ENCODE assay signal across 8 mouse cellular contexts in the genomic region with DNA sequence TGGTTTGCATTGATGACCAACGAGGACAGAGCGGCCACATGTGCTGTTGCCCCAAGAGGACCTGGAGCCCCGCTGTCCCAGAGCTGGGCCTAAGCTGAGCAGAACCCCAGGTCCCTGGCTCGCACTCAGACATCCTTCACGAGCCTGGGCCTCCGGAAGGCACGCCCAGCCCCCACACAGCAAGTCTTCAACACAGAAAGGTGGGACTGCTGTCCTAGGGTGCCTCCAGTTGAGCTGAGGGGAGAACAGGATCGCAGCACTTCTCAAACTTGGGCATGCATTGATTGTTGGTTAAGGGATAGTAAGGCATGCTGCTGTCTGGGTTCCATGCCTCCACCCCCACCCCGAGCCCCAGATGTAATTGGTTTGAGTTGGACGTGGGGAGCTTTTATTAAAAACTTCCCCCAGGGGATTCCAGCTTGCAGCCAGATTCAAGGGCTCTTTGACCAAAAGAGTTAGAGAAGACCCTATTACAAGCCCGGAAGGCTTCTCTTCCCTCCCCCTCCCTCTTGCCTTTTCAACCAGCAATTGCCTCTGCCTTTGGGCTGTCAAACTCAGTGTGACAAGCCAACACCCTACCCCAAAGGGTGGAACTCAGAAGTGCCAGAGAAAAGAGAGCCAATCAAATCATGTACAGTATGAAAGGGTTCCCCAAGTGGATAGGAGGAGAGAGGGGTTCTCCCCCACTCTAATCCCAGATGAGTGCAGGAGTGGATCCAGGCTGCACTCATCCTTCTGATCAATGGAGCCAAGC. TPM values are rescaled to one million over a fixed set of nuclear protein-coding genes. Genes with fewer than 3 reads are reported as not detected.
DNase-seq lines count a peak whose midpoint lies in the region; ATAC-seq and TF ChIP-seq lines count a peak whose summit lies in the region.

No protein-coding gene starts in this region.

- H3K27me3 ChIP-seq in Patski: no peaks in the 10 kb centered on the region
- no peaks in the 10 kb centered on the region for H3K27me3 ChIP-seq in hindbrain, embryonic 13.5 days

- POLR2A ChIA-PET in Patski (lab: Charles Lee): interaction anchor here (0.5 to 2.0 kb wide), 10 partner anchors 15 to 193 kb away, joined by 3 to 10 read pairs (median 5); no protein-coding TSS in a partner anchor

- H3K4me1 ChIP-seq in hindbrain, embryonic 13.5 days (replicated peaks): peaks cover 35% of the 10 kb centered on the region

- H3K9ac ChIP-seq in hindbrain, embryonic 13.5 days: peak overlapping the region; percentile 78

- H3K4me3 ChIP-seq in left cerebral cortex, adult 2 months: peak overlapping the region; percentile 80
- peak overlapping the region; percentile 52 for H3K4me3 ChIP-seq in hindbrain, embryonic 13.5 days

- H3K4me2 ChIP-seq in hindbrain, embryonic 13.5 days: peak overlapping the region; percentile 82

- under 1% methylated on average over 11 of the region's 11 CpGs for WGBS in hindbrain, embryonic 13.5 days

- ATAC-seq in Patski: peak; percentile 58
- ATAC-seq in hindbrain, embryonic 13.5 days (ENCODE audit: low FRiP score): peak; percentile 82
- peak; percentile 50 for ATAC-seq in megakaryocyte, adult 5-6 weeks (ENCODE audit: poor library complexity, severe bottlenecking)

- in situ Hi-C loops in Patski (cut with MboI; ENCODE audit: low pct_unique_long_range_greater_than_20kb): loop anchor here (10.0 kb wide), 1 partner anchor 196 kb away; no protein-coding TSS in a partner anchor

- H3K9me3 ChIP-seq in hindbrain, embryonic 13.5 days: no peaks in the 10 kb centered on the region

- intact Hi-C loops in left cerebral cortex, adult 2 months (cut with DNase I): loop anchor here (1.0 to 2.0 kb wide), 5 partner anchors 40 to 190 kb away; no protein-coding TSS in a partner anchor

- peak overlapping the region; percentile 93 for H3K27ac ChIP-seq in left cerebral cortex, adult 2 months
- peak overlapping the region; percentile 84 for H3K27ac ChIP-seq in hindbrain, embryonic 13.5 days

- DNase-seq in left cerebral cortex, adult 2 months (ENCODE audit: extremely low spot score in 1 of 2, low spot score in 2 of 2): no peak
- no peak for DNase-seq in left cerebral cortex, adult 11 months (ENCODE audit: low spot score)
- no peak for DNase-seq in Patski (ENCODE audit: low read depth, low spot score)
- DNase-seq in embryo, embryonic 11.5 days (ENCODE audit: low read depth, low spot score): peak; percentile 20
- DNase-seq in spleen, postnatal 4 days (ENCODE audit: low spot score in 2 of 2): no peak
- no peak for DNase-seq in urinary bladder, postnatal 25 days (ENCODE audit: low spot score)

- CTCF ChIA-PET in Patski (lab: Charles Lee): interaction anchor here (0.8 to 6.7 kb wide), 23 partner anchors 9 to 190 kb away, joined by 3 to 86 read pairs (median 5); a partner anchor contains a TSS

- H3K36me3 ChIP-seq in hindbrain, embryonic 13.5 days: no peaks in the 10 kb centered on the region

- no peak for TF ChIP-seq CTCF in left cerebral cortex, adult 2 months (IDR thresholded peaks at IDR 0.05)
- no peak for TF ChIP-seq CTCF in Patski (IDR thresholded peaks at IDR 0.05)

RNA-seq across cellular contexts. Expression of a gene that starts 1.0 kb away (rescaled TPM):
- 100 to 1,000 TPM; 226 to 228 TPM for total RNA-seq in left cerebral cortex, adult 2 months (2021)
- polyA plus RNA-seq in Patski (2021): 63.7 TPM
- polyA plus RNA-seq in hindbrain, embryonic 13.5 days (2015; fragmentation: Nextera tagmentation; extraction: Ambion mirVana): 76.4 and 89.0 TPM in 2 replicates
- total RNA-seq in megakaryocyte, adult 5-6 weeks (2015): 91.1 and 104 TPM in 2 replicates
- total RNA-seq in megakaryocyte, adult 5-6 weeks (2017): 39.0 and 45.6 TPM in 2 replicates

RNA-seq across cellular contexts. Expression of a gene that starts 12.0 kb away (rescaled TPM):
- 1 to 10 TPM; 1.2 to 1.3 TPM for total RNA-seq in left cerebral cortex, adult 2 months (2021)
- 0.51 TPM for polyA plus RNA-seq in Patski (2021)
- 1.9 and 3.0 TPM in 2 replicates for polyA plus RNA-seq in hindbrain, embryonic 13.5 days (2015; fragmentation: Nextera tagmentation; extraction: Ambion mirVana)
- not detected in 2 replicates for total RNA-seq in megakaryocyte, adult 5-6 weeks (2015)
- not detected in 2 replicates for total RNA-seq in megakaryocyte, adult 5-6 weeks (2017)
